Mouse (Mus musculus) cortical plate, adult 2 months (tissue): ENCODE data around the gene Macc1. TPM values are rescaled to one million over a fixed set of nuclear protein-coding genes. Genes with fewer than 3 reads are reported as not detected.

Source experiments
- H3K27ac ChIP-seq: fragments of 200-500 bp; 2 replicates; pipeline ENCODE4 v1.5.1; 2012; ENCODE audit warnings: low read length, control low read depth, inconsistent platforms; ENCODE audit not compliant: insufficient read depth
- H3K4me1 ChIP-seq: fragments of 200-500 bp; 2 replicates; pipeline ENCODE4 v1.6.1; 2011; ENCODE audit warnings: low read length; ENCODE audit not compliant: control insufficient read depth, insufficient read depth
- H3K4me3 ChIP-seq: fragments of 200-500 bp; 2 replicates; pipeline ENCODE4 v1.5.1; 2011; ENCODE audit warnings: mild to moderate bottlenecking, low read length, control low read depth; ENCODE audit not compliant: insufficient read depth
- CTCF ChIP-seq: fragments of 200-500 bp; IDR thresholded peaks from 2 replicates; pipeline ENCODE4 v1.5.1; 2011; ENCODE audit warnings: mild to moderate bottlenecking, control low read depth, low read length; ENCODE audit not compliant: insufficient read depth; ENCODE audit errors: extremely low read depth
- POLR2A ChIP-seq: fragments of 200-500 bp; IDR thresholded peaks from 2 replicates; pipeline ENCODE4 v1.6.1; 2011; ENCODE audit warnings: mild to moderate bottlenecking, low read length, control low read depth; ENCODE audit not compliant: insufficient read depth; ENCODE audit errors: extremely low read depth
- polyA plus RNA-seq: library from polyadenylated mRNA; depleted of rRNA; stranded (reverse); fragments of >200 nt; gene quantifications from 2 replicates; pipeline ENCODE4 v1.2.3, GENCODE M21; 2012

Macc1 gene
- polyA plus RNA-seq, 1 experiment = 0.10 TPM

- H3K4me1 ChIP-seq = no peaks in the 10 kb centered on the region
- H3K27ac ChIP-seq = no peak overlapping the region
- no peak for TF ChIP-seq CTCF
- TF ChIP-seq POLR2A = no peak
- no peak overlapping the region for H3K4me3 ChIP-seq
Measured at GRCm38 (mm10) chr12:119386243-119386642, 72.2 kb downstream of the Macc1 start.

- Histone ChIP-seq H3K4me3 (no peak overlapping the region), H3K27ac (no peak overlapping the region), H3K4me1 (no peaks in the 10 kb centered on the region)
- TF ChIP-seq CTCF (no peak), POLR2A (no peak)
Measured at GRCm38 (mm10) chr12:119386650-119387049, 72.6 kb downstream of the Macc1 start.

- TF ChIP-seq CTCF (no peak), POLR2A (no peak)
- no peak overlapping the region for H3K27ac ChIP-seq
- no peaks in the 10 kb centered on the region for H3K4me1 ChIP-seq
- H3K4me3 ChIP-seq = no peak overlapping the region
Measured at GRCm38 (mm10) chr12:119387925-119388324, 73.9 kb downstream of the Macc1 start.

GRCm38 (mm10) chr12:119390192-119390684 is 76.2 kb downstream of the Macc1 start:
- no peak overlapping the region for H3K27ac ChIP-seq
- no peak for TF ChIP-seq CTCF
- TF ChIP-seq POLR2A = no peak
- no peak overlapping the region for H3K4me3 ChIP-seq
- H3K4me1 ChIP-seq = no peaks in the 10 kb centered on the region

GRCm38 (mm10) chr12:119398046-119398659 is 84.1 kb downstream of the Macc1 start:
- TF ChIP-seq POLR2A = no peak
- TF ChIP-seq CTCF = no peak
- Histone ChIP-seq H3K27ac (no peak overlapping the region), H3K4me1 (no peaks in the 10 kb centered on the region), H3K4me3 (no peak overlapping the region)

GRCm38 (mm10) chr12:119402273-119402672 is 88.2 kb downstream of the Macc1 start:
- TF ChIP-seq POLR2A (no peak), CTCF (no peak)
- Histone ChIP-seq H3K4me1 (no peaks in the 10 kb centered on the region), H3K4me3 (no peak overlapping the region), H3K27ac (no peak overlapping the region)

- Histone ChIP-seq H3K4me3 (no peak overlapping the region), H3K27ac (no peak overlapping the region), H3K4me1 (no peaks in the 10 kb centered on the region)
- TF ChIP-seq POLR2A (no peak), CTCF (no peak)
Measured at GRCm38 (mm10) chr12:119402796-119403195, 88.7 kb downstream of the Macc1 start.

- TF ChIP-seq POLR2A (no peak), CTCF (no peak)
- H3K27ac ChIP-seq = no peak overlapping the region
Measured at GRCm38 (mm10) chr12:119404810-119405209, 90.7 kb downstream of the Macc1 start.

GRCm38 (mm10) chr12:119410522-119410921 is 96.5 kb downstream of the Macc1 start:
- H3K27ac ChIP-seq = no peak overlapping the region
- TF ChIP-seq CTCF = no peak
- no peak for TF ChIP-seq POLR2A
- H3K4me3 ChIP-seq = no peak overlapping the region
- H3K4me1 ChIP-seq = no peaks in the 10 kb centered on the region

More at GRCm38 (mm10) chr12:119404810-119405209, 90.7 kb downstream of the Macc1 start:
- Histone ChIP-seq H3K4me1 (no peaks in the 10 kb centered on the region), H3K4me3 (no peak overlapping the region)

GRCm38 (mm10) chr12:119410956-119411355 is 96.9 kb downstream of the Macc1 start:
- no peak for TF ChIP-seq POLR2A
- no peak for TF ChIP-seq CTCF
- Histone ChIP-seq H3K4me3 (no peak overlapping the region), H3K4me1 (no peaks in the 10 kb centered on the region), H3K27ac (no peak overlapping the region)
